Mouse (Mus musculus): ENCODE measurements around the gene Nomo1.

The Nomo1 gene

GRCm38 (mm10) chr7:46103771-46104170 lies 70.3 kb downstream of the Nomo1 start:
- no peak for DNase-seq

- DNase-seq = no peak
Observed at GRCm38 (mm10) chr7:46104256-46104915, 70.9 kb downstream of the Nomo1 start.

DNA sequence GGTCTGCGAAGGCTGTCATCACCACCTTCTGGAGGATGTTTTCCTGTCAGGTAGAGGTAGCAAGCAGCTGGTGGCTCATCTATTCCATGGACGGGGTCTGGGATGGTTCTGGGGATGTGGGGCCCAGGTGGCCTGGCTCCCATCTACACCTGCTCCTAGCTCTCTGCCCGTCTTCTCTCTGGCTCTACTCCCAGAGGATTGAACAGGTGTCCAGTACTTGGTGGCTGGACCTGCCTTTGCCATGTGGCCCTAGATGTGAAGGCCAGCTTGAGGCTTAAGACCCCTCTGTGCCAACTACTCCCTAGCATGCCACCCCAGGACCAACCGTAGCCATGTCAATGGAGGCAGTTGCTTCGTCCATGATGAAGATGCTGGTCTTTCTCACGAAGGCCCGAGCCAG lies 72.0 kb downstream of the Nomo1 start:
- no peak for DNase-seq

- no peak for DNase-seq
Observed at GRCm38 (mm10) chr7:46110079-46110478, 76.6 kb downstream of the Nomo1 start.

DNA sequence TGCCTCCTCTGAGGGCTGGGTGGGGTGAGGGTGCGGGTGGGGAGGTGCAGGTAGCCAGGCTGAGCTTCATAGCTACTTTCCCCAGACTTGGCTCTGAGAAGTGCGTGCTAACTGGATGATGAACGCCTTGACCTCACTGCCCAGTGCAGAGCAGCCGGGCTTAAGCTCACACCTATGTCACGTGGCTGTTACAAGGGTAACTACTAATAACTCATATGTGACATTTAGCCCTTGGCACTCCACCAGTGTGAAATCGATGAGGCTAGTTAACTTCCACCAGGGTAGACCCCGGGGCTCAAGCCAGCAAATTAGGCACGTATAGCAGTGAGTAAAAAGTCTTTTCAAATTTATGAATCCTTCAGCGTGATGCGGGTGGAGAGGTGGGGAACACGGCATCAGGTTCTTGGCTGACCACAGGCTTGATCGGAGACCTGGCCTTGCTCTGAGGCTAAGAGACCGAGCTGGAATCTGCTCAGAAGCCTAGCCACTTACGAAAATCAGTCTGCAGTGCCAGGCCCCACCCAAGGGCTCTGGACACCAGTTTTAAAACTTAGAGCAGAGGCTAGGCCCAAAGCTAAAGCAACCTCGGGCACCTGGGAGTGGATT lies 77.8 kb downstream of the Nomo1 start:
- no peak for DNase-seq

DNA sequence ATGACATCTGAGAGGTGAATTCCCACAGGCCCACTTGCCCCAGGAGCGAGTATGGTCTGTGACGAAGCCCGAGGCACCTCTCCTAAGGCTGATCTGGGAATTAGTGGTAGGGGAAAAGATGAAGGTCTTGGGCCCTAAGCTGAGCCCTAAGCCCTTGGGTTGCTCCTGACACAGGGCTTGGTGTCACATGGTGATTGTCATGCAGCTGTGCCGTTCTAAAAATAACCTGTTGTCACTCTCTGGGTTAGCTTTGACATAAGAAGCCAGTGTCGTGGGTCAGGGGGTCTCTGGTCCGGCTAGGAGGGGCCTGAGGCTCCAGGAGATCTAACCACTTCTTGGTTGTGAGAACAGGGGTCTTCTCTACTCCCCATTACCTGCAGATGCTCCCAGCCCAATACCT lies 78.4 kb downstream of the Nomo1 start:
- DNase-seq = no peak

- DNase-seq = no peak
Observed at GRCm38 (mm10) chr7:46113435-46113834, 79.9 kb downstream of the Nomo1 start.

DNA sequence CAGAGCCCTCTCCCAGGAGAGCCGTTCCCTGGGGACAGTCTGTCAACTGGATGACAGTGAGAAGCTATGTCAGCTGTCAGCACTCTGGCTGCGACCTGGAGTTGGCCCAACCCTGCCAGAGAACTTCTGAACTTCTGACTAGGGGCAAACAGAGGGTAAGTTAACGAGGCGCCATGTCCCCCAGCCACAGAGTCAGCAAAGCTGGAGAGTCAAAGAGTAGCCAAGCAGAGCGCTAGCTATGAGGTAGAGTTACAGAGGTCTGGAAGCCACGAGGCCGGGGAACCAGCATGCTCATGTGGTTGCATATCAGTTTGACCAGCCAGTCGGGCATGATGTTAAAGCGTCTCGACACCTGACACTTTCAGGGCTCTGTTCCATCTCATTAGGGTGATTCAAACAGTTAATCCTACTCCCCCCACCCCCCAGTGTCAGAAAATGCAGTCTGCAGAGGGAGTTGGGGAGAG lies 82.7 kb downstream of the Nomo1 start:
- DNase-seq = no peak

DNA sequence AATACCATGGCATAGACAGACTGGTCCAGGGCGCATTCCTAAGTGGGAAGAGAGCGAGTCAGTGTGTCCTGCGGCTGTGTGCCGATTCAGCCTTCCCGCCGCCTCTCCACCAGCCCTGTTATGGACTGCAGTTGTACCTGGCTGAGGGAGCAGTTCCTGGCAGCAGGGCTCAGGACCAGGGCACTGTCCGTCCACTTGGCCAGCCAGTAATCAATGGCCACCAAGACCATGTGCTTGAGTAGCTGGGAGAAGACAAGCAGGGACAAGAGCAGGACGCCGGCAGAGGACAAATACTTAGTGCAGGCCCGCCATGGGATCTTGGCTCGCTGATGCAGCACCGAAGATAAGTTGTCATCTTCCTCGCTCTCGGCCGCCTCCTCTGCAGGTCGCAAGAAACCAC lies 83.5 kb downstream of the Nomo1 start:
- no peak for DNase-seq

- no peak for DNase-seq
Observed at GRCm38 (mm10) chr7:46122964-46123363, 89.5 kb downstream of the Nomo1 start.

GRCm38 (mm10) chr7:46124460-46124859 lies 91.0 kb downstream of the Nomo1 start:
- DNase-seq = no peak

DNA sequence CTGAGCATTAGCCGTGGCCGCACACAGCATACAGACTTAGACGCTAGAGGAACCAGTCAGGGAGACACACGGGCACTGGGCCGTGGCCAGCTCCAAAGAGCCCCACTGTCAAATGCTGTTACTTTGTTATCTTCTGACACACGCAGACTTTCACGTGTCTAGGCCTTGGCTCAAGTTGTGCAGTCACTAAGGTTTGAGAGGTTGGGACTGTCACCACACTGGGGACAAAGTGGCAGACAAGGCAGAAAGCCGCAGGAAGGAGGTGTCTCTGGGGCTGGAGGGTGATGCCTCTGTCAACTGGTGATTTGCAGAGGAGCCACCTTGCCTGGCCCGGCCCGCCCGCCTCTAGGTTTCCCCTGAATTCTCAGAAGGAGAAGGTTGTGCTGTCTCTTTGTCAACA lies 91.8 kb downstream of the Nomo1 start:
- no peak for DNase-seq

DNA sequence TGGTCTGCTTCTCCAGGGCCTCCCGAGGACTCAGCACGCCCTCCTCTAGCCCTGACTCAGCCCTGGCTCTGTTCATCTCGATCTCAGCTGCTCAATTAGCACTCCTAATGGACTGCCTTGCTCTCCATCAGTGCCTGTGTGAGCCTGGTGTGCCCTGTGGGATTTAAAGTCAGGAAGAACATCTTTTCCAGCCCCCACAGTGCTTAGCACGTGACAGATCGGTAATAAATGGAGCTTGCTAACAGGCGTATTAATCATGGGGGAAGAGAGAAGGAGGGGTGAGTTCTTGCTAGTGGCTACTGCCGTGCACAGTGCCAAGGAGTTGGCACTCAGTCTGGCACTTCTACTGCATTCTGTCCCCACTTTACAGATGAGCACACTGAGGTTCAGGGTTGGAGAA lies 94.7 kb downstream of the Nomo1 start:
- DNase-seq = no peak

GRCm38 (mm10) chr7:46129463-46130179 lies 96.1 kb downstream of the Nomo1 start:
- DNase-seq = no peak

DNA sequence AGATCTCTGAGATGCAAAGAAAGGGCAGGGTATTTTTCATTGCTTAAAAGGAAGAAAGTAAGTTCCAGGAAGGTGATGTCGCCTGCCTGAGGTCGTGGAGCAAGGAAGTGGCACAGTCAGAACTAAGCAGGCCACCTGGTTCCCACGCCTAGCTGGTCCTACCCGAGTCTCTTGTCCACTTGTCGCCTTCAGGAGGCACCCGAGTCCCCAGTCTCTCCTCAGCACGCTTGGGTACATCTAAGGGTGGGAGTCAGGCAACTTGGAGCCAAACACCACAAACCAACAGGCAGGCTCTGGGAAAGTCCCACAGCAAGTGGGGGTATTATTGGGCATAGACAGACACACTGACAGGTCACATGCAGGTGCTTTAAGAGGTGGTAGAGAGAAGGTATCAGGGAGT lies 97.2 kb downstream of the Nomo1 start:
- DNase-seq = no peak

DNA sequence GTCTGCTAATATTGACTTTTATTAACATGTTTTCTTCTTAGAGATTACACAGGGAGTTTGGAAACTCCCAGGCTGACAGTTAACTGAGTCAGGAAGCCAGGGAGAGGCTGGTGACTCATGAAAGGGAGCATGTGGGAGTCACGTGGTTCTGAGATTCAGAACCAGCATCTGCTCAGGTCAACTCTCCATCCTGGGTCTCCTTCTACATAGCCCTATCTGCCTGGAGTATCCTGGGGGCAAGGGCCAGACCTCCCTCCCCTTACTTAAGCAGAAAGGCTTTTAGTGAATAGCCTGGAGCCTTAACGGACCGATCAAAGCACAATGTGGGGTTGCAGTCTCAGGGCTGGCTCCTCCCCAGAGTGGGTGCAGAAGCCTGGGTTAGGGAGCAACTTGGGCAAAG lies 97.8 kb downstream of the Nomo1 start:
- DNase-seq = no peak

GRCm38 (mm10) chr7:46131806-46132205 lies 98.3 kb downstream of the Nomo1 start:
- no peak for DNase-seq

GRCm38 (mm10) chr7:46132229-46132628 lies 98.7 kb downstream of the Nomo1 start:
- DNase-seq = no peak
